1 mouse cellular context compared by ENCODE assay signal in genomic region chr8:95592131-95592780, GRCm38 (mm10).
TF ChIP-seq lines count a peak whose summit lies in the region.

No protein-coding gene starts in this region.

TF ChIP-seq in MEL, 35 proteins besides CTCF, POLR2A, EP300 and RAD21:
- TF ChIP-seq CHD2 (IDR thresholded peaks at IDR 0.05; ENCODE audit: low read length) = no peak
- peak; percentile 29 for TF ChIP-seq TAL1 (IDR thresholded peaks at IDR 0.05; ENCODE audit: low read length)
- TF ChIP-seq MAZ (IDR thresholded peaks at IDR 0.05; ENCODE audit: low read depth, low read length) = no peak
- TF ChIP-seq NRF1 (IDR thresholded peaks at IDR 0.05; ENCODE audit: insufficient read depth, low read depth, low read length, poor library complexity, severe bottlenecking) = no peak
- TF ChIP-seq ZC3H11A (IDR thresholded peaks at IDR 0.05; ENCODE audit: low read depth, low read length) = no peak
- peak; percentile 89 for TF ChIP-seq MAX (IDR thresholded peaks at IDR 0.05; ENCODE audit: low read length)
- 0 out of 2 replicates have a peak, but pooled peaks have one; percentile 28 for TF ChIP-seq MYC (IDR thresholded peaks at IDR 0.05; ENCODE audit: low read depth, low read length)
- no peak for TF ChIP-seq TCF12 (IDR thresholded peaks at IDR 0.05; ENCODE audit: low read depth, low read length)
- TF ChIP-seq TBP (IDR thresholded peaks at IDR 0.05; ENCODE audit: low read depth, low read length) = no peak
- no peak for TF ChIP-seq ELF1 (IDR thresholded peaks at IDR 0.05; ENCODE audit: low read depth, low read length)
- TF ChIP-seq ZNF384 (IDR thresholded peaks at IDR 0.05; ENCODE audit: low read depth, low read length) = no peak
- no peak for TF ChIP-seq MAFK (IDR thresholded peaks at IDR 0.05; ENCODE audit: borderline replicate concordance, low read depth, low read length)
- TF ChIP-seq UBTF (IDR thresholded peaks at IDR 0.05; ENCODE audit: borderline replicate concordance, insufficient read depth, low read depth, low read length) = no peak
- TF ChIP-seq JUND (IDR thresholded peaks at IDR 0.05; ENCODE audit: low read depth, low read length) = no peak
- 0 out of 2 replicates have a peak, but pooled peaks have one; percentile 6 for TF ChIP-seq RCOR1 (IDR thresholded peaks at IDR 0.05; ENCODE audit: low read depth, low read length)
- no peak for TF ChIP-seq GABPA (IDR thresholded peaks at IDR 0.05; ENCODE audit: low read depth, low read length)
- no peak for TF ChIP-seq POLR2AphosphoS2 (IDR thresholded peaks at IDR 0.05; ENCODE audit: low read length)
- TF ChIP-seq BHLHE40 (IDR thresholded peaks at IDR 0.05; ENCODE audit: borderline replicate concordance, low read depth, low read length) = no peak
- peak; percentile 61; the same call in 1 of the 2 replicates for TF ChIP-seq ETS1 (IDR thresholded peaks at IDR 0.05; ENCODE audit: low read depth, low read length)
- no peak for TF ChIP-seq ZKSCAN1 (IDR thresholded peaks at IDR 0.05; ENCODE audit: low read depth, low read length)
- TF ChIP-seq E2F4 (IDR thresholded peaks at IDR 0.05; ENCODE audit: borderline replicate concordance, low read depth, low read length) = no peak
- no peak for TF ChIP-seq USF2 (IDR thresholded peaks at IDR 0.05; ENCODE audit: borderline replicate concordance in 1 of 2, insufficient read depth in 1 of 2, low read depth in 1 of 2, low read length in 2 of 2)
- no peak for TF ChIP-seq MEF2A (IDR thresholded peaks at IDR 0.05; ENCODE audit: extremely low read depth, insufficient replicate concordance, low read depth, low read length, poor library complexity, severe bottlenecking)
- TF ChIP-seq HCFC1 (IDR thresholded peaks at IDR 0.05; ENCODE audit: low read depth, low read length) = no peak; the same call in 1 of the 2 replicates
- no peak for TF ChIP-seq NELFE (IDR thresholded peaks at IDR 0.05; ENCODE audit: low read depth, low read length)
- no peak for TF ChIP-seq MYB (IDR thresholded peaks at IDR 0.05; ENCODE audit: low read depth, low read length)
- TF ChIP-seq MXI1 (IDR thresholded peaks at IDR 0.05; ENCODE audit: low read depth, low read length) = no peak
- peak; percentile 64 for TF ChIP-seq GATA1 (IDR thresholded peaks at IDR 0.05; ENCODE audit: low read depth, low read length)
- no peak for TF ChIP-seq SMC3 (IDR thresholded peaks at IDR 0.05; ENCODE audit: low read depth, low read length)
- TF ChIP-seq ZMIZ1 (IDR thresholded peaks at IDR 0.05; ENCODE audit: low read depth, low read length) = no peak
- TF ChIP-seq USF1 (IDR thresholded peaks at IDR 0.05; ENCODE audit: low read depth, low read length) = no peak
- TF ChIP-seq CHD1 (IDR thresholded peaks at IDR 0.05; ENCODE audit: low read depth, low read length) = no peak
- no peak for TF ChIP-seq POLR2AphosphoS5 (IDR thresholded peaks at IDR 0.05; ENCODE audit: borderline replicate concordance, low read depth, low read length)
- no peak for TF ChIP-seq KAT2A (conservative IDR thresholded peaks at IDR 0.05; ENCODE audit: low read depth, low read length)
- peak; percentile 53; the same call in 1 of the 2 replicates for TF ChIP-seq SIN3A (IDR thresholded peaks at IDR 0.05; ENCODE audit: low read length)
